Mouse (Mus musculus): ENCODE measurements around the gene Vsnl1. TPM values are rescaled to one million over a fixed set of nuclear protein-coding genes. Genes with fewer than 3 reads are reported as not detected.

Gene Vsnl1
- polyA plus RNA-seq, 1 experiment = 1.9 TPM

- TF ChIP-seq POLR2A (IDR thresholded peaks at IDR 0.05; ENCODE audit: low read depth, low read length) (no peak), CTCF (IDR thresholded peaks at IDR 0.05; ENCODE audit: borderline replicate concordance, insufficient read depth, low read length) (no peak)
- H3K27ac ChIP-seq (ENCODE audit: insufficient read depth, low read length) = no peak overlapping the region
- H3K4me1 ChIP-seq (ENCODE audit: control insufficient read depth, insufficient read depth, low read length) = 0 out of 2 replicates have a peak, but pooled peaks cover 1% of the 10 kb centered on the region
- H3K4me3 ChIP-seq (ENCODE audit: insufficient read depth, low read length) = peak overlapping the region; percentile 47; the same call in 1 of the 2 replicates
These were observed 979 bp downstream of the Vsnl1 start for GRCm38 (mm10) chr12:11435246-11436022.

DNA sequence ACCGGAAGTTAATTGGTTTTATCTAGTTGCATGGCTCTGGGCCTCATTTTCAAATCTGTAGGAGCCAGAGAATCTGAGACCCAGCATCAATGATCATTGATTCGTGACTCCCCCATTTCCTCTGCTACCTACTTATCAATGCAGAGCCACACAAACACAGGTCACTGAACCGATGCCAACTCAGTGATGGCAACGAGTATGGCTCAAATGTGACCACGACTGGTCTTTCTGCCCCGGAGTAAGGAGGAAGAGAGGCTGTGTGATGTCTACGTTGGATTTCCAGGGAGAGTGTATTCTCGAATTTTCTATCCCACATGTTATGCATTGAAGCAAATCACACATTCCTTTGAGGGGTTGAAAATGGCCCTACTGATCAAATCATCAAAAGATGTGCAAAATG is 2.0 kb downstream of the Vsnl1 start:
- TF ChIP-seq CTCF (IDR thresholded peaks at IDR 0.05; ENCODE audit: borderline replicate concordance, insufficient read depth, low read length) = no peak
- TF ChIP-seq POLR2A (IDR thresholded peaks at IDR 0.05; ENCODE audit: low read depth, low read length) = no peak
- Histone ChIP-seq H3K4me3 (ENCODE audit: insufficient read depth, low read length) (no peak overlapping the region), H3K4me1 (ENCODE audit: control insufficient read depth, insufficient read depth, low read length) (0 out of 2 replicates have a peak, but pooled peaks cover 1% of the 10 kb centered on the region), H3K27ac (ENCODE audit: insufficient read depth, low read length) (no peak overlapping the region)

DNA sequence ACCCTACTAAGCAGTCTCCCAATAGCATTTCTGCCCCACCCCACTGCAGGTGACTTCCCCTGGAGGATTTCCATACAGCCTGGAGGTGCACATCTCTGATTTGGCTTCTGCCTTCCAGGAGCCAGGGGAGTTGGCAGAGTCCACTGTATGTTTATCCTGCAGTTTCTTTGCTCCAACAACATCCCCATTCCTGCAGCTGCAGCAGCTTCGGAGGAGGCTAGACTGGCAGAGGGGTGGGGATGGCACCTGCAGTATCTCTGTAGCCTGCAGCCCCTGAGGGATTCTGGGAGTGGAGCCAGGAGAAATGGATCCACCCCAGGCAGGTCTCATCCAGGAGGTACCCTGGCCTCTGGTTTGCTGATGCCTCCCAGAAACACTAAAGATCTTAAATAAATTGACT is 2.7 kb downstream of the Vsnl1 start:
- TF ChIP-seq CTCF (IDR thresholded peaks at IDR 0.05; ENCODE audit: borderline replicate concordance, insufficient read depth, low read length) = no peak
- no peak for TF ChIP-seq POLR2A (IDR thresholded peaks at IDR 0.05; ENCODE audit: low read depth, low read length)
- Histone ChIP-seq H3K4me1 (ENCODE audit: control insufficient read depth, insufficient read depth, low read length) (0 out of 2 replicates have a peak, but pooled peaks cover 1% of the 10 kb centered on the region), H3K27ac (ENCODE audit: insufficient read depth, low read length) (no peak overlapping the region)

DNA sequence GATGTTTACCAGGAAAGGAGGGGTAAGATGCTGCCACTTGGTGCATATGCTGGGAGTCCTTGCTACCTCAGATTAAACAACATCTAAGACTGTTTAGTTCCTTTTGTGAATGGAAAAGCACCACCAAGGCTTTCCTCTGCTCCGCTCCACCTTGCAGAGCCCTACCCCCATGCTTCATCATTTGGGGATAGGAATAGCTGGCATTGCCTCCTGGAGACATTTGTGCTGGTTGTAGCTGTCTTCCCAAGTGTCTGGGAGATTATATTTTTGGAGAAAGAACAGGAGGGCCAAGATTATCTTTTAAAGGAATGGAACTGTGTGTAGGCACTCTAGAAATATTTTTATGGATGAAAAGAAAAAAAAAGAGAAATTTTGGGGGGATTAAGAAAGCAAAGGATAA is 3.3 kb downstream of the Vsnl1 start:
- TF ChIP-seq POLR2A (IDR thresholded peaks at IDR 0.05; ENCODE audit: low read depth, low read length) (no peak), CTCF (IDR thresholded peaks at IDR 0.05; ENCODE audit: borderline replicate concordance, insufficient read depth, low read length) (no peak)
- H3K4me1 ChIP-seq (ENCODE audit: control insufficient read depth, insufficient read depth, low read length) = 0 out of 2 replicates have a peak, but pooled peaks cover 1% of the 10 kb centered on the region

More for the DNA sequence above, 2.7 kb downstream of the Vsnl1 start:
- no peak overlapping the region for H3K4me3 ChIP-seq (ENCODE audit: insufficient read depth, low read length)

DNA sequence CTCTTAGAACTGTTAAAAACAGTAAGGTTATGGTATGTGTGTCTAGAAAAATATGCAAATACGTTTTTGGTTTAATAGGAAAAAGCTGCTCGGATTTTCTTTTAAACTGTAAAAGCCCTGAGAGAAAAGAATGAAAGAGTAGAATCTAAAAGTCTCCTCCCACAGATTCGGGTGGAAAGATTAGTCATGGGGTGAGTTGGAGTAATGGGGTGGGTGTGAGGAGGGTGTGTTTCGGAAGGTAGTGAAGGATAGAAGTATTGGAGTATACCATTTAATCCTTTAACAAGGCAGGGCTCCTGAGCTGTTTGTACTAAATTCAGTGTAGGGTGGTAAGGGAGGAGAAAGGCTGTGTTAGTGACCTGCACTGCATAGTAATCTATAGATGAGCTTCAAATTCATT is 9.0 kb downstream of the Vsnl1 start:
- no peak overlapping the region for H3K4me3 ChIP-seq (ENCODE audit: insufficient read depth, low read length)

More for the DNA sequence above, 3.3 kb downstream of the Vsnl1 start:
- no peak overlapping the region for H3K4me3 ChIP-seq (ENCODE audit: insufficient read depth, low read length)
- H3K27ac ChIP-seq (ENCODE audit: insufficient read depth, low read length) = no peak overlapping the region

GRCm38 (mm10) chr12:11418112-11418511 is 18.3 kb downstream of the Vsnl1 start:
- no peak overlapping the region for H3K27ac ChIP-seq (ENCODE audit: insufficient read depth, low read length)
- H3K4me1 ChIP-seq (ENCODE audit: control insufficient read depth, insufficient read depth, low read length) = no peaks in the 10 kb centered on the region
- TF ChIP-seq CTCF (IDR thresholded peaks at IDR 0.05; ENCODE audit: borderline replicate concordance, insufficient read depth, low read length) (no peak), POLR2A (IDR thresholded peaks at IDR 0.05; ENCODE audit: low read depth, low read length) (no peak)
- no peak overlapping the region for H3K4me3 ChIP-seq (ENCODE audit: insufficient read depth, low read length)

More for the DNA sequence above, 9.0 kb downstream of the Vsnl1 start:
- H3K4me1 ChIP-seq (ENCODE audit: control insufficient read depth, insufficient read depth, low read length) = no peaks in the 10 kb centered on the region
- no peak for TF ChIP-seq POLR2A (IDR thresholded peaks at IDR 0.05; ENCODE audit: low read depth, low read length)
- TF ChIP-seq CTCF (IDR thresholded peaks at IDR 0.05; ENCODE audit: borderline replicate concordance, insufficient read depth, low read length) = no peak
- H3K27ac ChIP-seq (ENCODE audit: insufficient read depth, low read length) = no peak overlapping the region

DNA sequence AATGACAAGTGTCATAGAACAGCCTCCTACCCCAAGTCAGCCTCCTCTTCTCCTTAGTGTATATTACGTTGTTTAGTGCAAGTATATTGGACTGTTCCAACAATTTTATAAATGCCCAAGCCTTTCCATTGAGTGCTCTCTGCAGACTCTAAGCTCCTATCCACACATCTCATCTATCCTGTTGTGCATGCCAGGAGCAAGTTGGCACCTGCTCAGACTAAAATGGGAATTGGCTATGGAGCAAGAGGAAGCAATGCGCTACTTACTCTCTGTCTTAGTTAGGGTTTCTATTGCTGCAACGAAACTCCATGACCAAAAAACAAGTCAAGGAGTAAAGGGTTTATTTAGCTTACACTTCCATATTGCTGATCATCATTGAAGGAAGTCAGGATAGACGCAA is 28.7 kb downstream of the Vsnl1 start:
- TF ChIP-seq CTCF (IDR thresholded peaks at IDR 0.05; ENCODE audit: borderline replicate concordance, insufficient read depth, low read length) (no peak), POLR2A (IDR thresholded peaks at IDR 0.05; ENCODE audit: low read depth, low read length) (no peak)
- H3K4me3 ChIP-seq (ENCODE audit: insufficient read depth, low read length) = no peak overlapping the region

DNA sequence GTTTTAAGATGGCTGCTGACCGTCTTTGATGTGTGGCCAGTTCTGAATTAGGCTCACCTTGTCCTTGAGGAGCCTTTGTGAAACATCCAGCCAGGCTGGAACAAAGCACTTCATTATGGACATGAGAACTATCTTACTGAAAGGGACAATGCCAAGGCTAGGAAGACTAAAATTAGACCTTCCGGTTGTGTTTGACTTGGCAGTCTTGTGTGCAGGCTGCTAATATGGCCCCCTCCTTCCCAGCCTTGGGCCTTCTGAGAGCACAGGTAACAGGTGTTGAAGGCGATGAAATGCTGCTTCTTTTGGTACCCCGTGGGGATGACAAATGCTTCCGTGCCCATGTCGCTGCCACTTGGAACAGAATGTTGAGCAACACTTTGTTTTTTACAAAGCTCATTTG is 37.6 kb downstream of the Vsnl1 start:
- Histone ChIP-seq H3K4me3 (ENCODE audit: insufficient read depth, low read length) (no peak overlapping the region), H3K4me1 (ENCODE audit: control insufficient read depth, insufficient read depth, low read length) (peaks cover 9% of the 10 kb centered on the region), H3K27ac (ENCODE audit: insufficient read depth, low read length) (no peak overlapping the region)
- no peak for TF ChIP-seq CTCF (IDR thresholded peaks at IDR 0.05; ENCODE audit: borderline replicate concordance, insufficient read depth, low read length)

More for the DNA sequence above, 28.7 kb downstream of the Vsnl1 start:
- H3K27ac ChIP-seq (ENCODE audit: insufficient read depth, low read length) = no peak overlapping the region
- H3K4me1 ChIP-seq (ENCODE audit: control insufficient read depth, insufficient read depth, low read length) = no peaks in the 10 kb centered on the region

- Histone ChIP-seq H3K4me1 (ENCODE audit: control insufficient read depth, insufficient read depth, low read length) (peaks cover 14% of the 10 kb centered on the region), H3K27ac (ENCODE audit: insufficient read depth, low read length) (no peak overlapping the region), H3K4me3 (ENCODE audit: insufficient read depth, low read length) (no peak overlapping the region)
- TF ChIP-seq POLR2A (IDR thresholded peaks at IDR 0.05; ENCODE audit: low read depth, low read length) (no peak), CTCF (IDR thresholded peaks at IDR 0.05; ENCODE audit: borderline replicate concordance, insufficient read depth, low read length) (no peak)
These were observed 39.4 kb downstream of the Vsnl1 start for GRCm38 (mm10) chr12:11397029-11397428.

DNA sequence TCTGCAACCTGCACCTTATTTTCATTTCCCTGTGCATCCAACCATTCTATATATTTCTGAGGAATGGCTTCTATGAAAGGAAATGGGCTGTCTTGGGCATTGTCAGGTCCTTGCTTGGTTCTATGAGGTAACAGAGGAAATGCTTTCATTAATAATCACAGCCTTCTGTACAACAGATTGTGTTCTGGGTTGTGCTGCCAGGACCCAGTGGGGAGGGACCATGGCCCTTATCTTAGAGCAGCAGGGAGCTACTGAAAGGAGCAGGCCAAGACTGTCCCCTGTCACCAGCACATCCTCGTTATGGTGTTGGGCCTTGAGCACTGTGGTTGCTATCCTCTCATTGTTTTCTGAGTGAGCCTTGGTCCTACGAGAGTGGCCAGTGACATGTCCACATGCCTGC is 40.9 kb downstream of the Vsnl1 start:
- no peak overlapping the region for H3K27ac ChIP-seq (ENCODE audit: insufficient read depth, low read length)
- H3K4me1 ChIP-seq (ENCODE audit: control insufficient read depth, insufficient read depth, low read length) = peaks cover 20% of the 10 kb centered on the region
- H3K4me3 ChIP-seq (ENCODE audit: insufficient read depth, low read length) = no peak overlapping the region
- TF ChIP-seq CTCF (IDR thresholded peaks at IDR 0.05; ENCODE audit: borderline replicate concordance, insufficient read depth, low read length) (no peak), POLR2A (IDR thresholded peaks at IDR 0.05; ENCODE audit: low read depth, low read length) (no peak)

All from embryonic fibroblast, embryonic 13.5 days (primary cell).